Mouse (Mus musculus): ENCODE data around the gene Prss41. TPM values are rescaled to one million over a fixed set of nuclear protein-coding genes. Genes with fewer than 3 reads are reported as not detected.

The Prss41 gene
- polyA plus RNA-seq, 1 experiment, result 0.08 TPM

- H3K36me3 ChIP-seq (ENCODE audit: control insufficient read depth, insufficient read depth, low read length), result no peaks in the 10 kb centered on the region
- H3K4me1 ChIP-seq (ENCODE audit: control insufficient read depth, insufficient read depth, low read length), result no peaks in the 10 kb centered on the region
- H3K27me3 ChIP-seq (replicated peaks; ENCODE audit: control insufficient read depth, insufficient read depth, low read length), result 0 out of 2 replicates have a peak, but pooled peaks cover 2% of the 10 kb centered on the region
- 56% methylated on average over 23 of the region's 23 CpGs for WGBS
- H3K27ac ChIP-seq (ENCODE audit: insufficient read depth, low read depth, low read length), result no peak overlapping the region
- DNase-seq, result no peak
- TF ChIP-seq CTCF (conservative IDR thresholded peaks at IDR 0.05; ENCODE audit: insufficient read depth, insufficient read length, low read depth, low read length) (0 out of 2 replicates have a peak, but pooled peaks have one; percentile 14), POLR2A (IDR thresholded peaks at IDR 0.05; ENCODE audit: low read depth, low read length) (no peak)
- no peak overlapping the region for H3K4me3 ChIP-seq (ENCODE audit: insufficient read depth, low read depth, low read length)
Observed at GRCm38 (mm10) chr17:23843141-23843811, 696 bp downstream of the Prss41 start.

DNA sequence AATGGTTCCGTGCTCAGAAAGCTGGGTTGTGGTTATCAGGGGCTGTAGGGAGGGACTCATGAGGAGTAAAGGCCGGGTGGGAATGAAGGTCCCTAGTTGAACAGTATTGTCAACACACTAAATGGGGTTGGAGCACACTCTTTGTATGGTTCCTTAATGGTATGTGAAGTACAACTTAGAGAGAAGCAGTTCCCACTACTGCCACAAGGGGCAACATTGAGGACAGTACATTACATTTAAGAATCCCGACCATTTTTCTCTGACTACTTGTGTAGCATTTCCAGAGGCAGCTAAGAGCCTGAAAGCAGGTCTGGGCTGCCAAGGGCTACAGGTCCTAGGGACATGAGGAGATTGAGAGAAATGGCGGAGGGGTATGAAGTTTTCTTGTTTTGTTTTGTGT, 2.8 kb downstream of the Prss41 start:
- peak; percentile 45 for TF ChIP-seq CTCF (conservative IDR thresholded peaks at IDR 0.05; ENCODE audit: insufficient read depth, insufficient read length, low read depth, low read length)
- TF ChIP-seq POLR2A (IDR thresholded peaks at IDR 0.05; ENCODE audit: low read depth, low read length), result no peak
- peak; percentile 72 for DNase-seq
- Histone ChIP-seq H3K27me3 (replicated peaks; ENCODE audit: control insufficient read depth, insufficient read depth, low read length) (0 out of 2 replicates have a peak, but pooled peaks cover 2% of the 10 kb centered on the region), H3K4me3 (ENCODE audit: insufficient read depth, low read depth, low read length) (no peak overlapping the region), H3K4me1 (ENCODE audit: control insufficient read depth, insufficient read depth, low read length) (no peaks in the 10 kb centered on the region), H3K27ac (ENCODE audit: insufficient read depth, low read depth, low read length) (no peak overlapping the region), H3K36me3 (ENCODE audit: control insufficient read depth, insufficient read depth, low read length) (no peaks in the 10 kb centered on the region)
- 35% methylated on average over 4 of the region's 4 CpGs for WGBS

GRCm38 (mm10) chr17:23836006-23836575, 7.9 kb downstream of the Prss41 start, which contains the start of gene Prss33:
Gene Prss33 (minus strand): TSS chr17:23836056.
- Histone ChIP-seq H3K27me3 (replicated peaks; ENCODE audit: control insufficient read depth, insufficient read depth, low read length) (no peaks in the 10 kb centered on the region), H3K4me1 (ENCODE audit: control insufficient read depth, insufficient read depth, low read length) (no peaks in the 10 kb centered on the region), H3K27ac (ENCODE audit: insufficient read depth, low read depth, low read length) (no peak within 1 kb of the TSS), H3K36me3 (ENCODE audit: control insufficient read depth, insufficient read depth, low read length) (no peaks in the 10 kb centered on the region), H3K4me3 (ENCODE audit: insufficient read depth, low read depth, low read length) (no peak within 1 kb of the TSS)
- no peak for TF ChIP-seq CTCF (conservative IDR thresholded peaks at IDR 0.05; ENCODE audit: insufficient read depth, insufficient read length, low read depth, low read length)
- no peak for TF ChIP-seq POLR2A (IDR thresholded peaks at IDR 0.05; ENCODE audit: low read depth, low read length)
- DNase-seq, result no peak
- 85% methylated on average over 8 of the region's 8 CpGs for WGBS

DNA sequence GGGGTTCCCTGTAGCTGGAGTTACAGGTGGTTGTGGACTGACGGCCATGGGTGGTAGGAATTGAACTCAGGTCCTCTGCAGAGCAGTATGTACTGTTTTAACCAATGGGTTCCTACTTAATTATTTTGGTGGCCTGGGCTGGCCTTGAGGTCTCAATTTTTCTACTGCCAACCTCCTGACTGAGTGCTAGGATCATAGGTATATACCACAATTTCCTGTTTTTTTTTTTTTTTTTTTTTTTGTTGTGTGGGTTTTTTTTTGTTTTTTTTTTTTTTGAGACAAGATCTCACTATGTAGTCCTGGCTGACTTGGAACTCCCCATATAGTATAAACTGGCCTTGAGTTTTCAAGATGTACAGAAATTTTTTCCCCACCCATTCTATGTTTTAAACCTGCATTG, 12.8 kb downstream of the Prss41 start:
- TF ChIP-seq CTCF (conservative IDR thresholded peaks at IDR 0.05; ENCODE audit: insufficient read depth, insufficient read length, low read depth, low read length) (no peak), POLR2A (IDR thresholded peaks at IDR 0.05; ENCODE audit: low read depth, low read length) (no peak)
- no peaks in the 10 kb centered on the region for H3K27me3 ChIP-seq (replicated peaks; ENCODE audit: control insufficient read depth, insufficient read depth, low read length)
- no peak for DNase-seq
- H3K4me3 ChIP-seq (ENCODE audit: insufficient read depth, low read depth, low read length), result no peak overlapping the region
- H3K27ac ChIP-seq (ENCODE audit: insufficient read depth, low read depth, low read length), result no peak overlapping the region
- H3K36me3 ChIP-seq (ENCODE audit: control insufficient read depth, insufficient read depth, low read length), result no peaks in the 10 kb centered on the region
- H3K4me1 ChIP-seq (ENCODE audit: control insufficient read depth, insufficient read depth, low read length), result peaks cover 3% of the 10 kb centered on the region; the same call in 1 of the 2 replicates
- 100% methylated on average over 1 of the region's 1 CpGs for WGBS

DNA sequence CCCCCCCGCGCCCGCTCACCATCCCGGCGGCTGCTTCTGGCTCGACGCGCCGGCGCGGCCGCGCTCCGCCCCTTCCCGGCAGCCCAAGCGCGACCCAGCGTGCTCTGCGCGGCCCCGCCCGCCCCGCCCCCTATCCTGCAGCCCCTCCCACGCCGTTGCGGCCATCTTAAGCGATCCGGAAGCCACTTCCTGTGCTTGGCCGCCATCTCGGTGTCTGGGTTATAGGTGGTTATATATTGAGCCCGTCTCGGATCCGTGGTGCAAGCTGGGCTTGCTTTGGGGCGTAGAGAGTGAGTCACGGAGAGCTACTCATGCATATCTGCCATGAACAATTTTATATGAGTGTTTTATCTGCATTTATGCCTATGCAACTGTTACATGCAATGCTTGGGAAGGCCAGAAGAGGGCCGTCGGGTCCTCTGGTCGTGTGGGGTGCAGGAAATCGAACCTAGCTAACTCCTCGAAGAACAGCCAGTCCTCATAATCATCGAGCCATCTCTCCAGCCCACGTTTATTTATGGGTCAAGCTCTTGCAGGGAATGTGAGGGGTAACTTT, 14.8 kb downstream of the Prss41 start, which contains the start of gene Elob:
Gene Elob, minus strand, starts transcription at position 73 of the 556 bp plus-strand sequence.
- Histone ChIP-seq H3K27me3 (replicated peaks; ENCODE audit: control insufficient read depth, insufficient read depth, low read length) (no peaks in the 10 kb centered on the region), H3K4me3 (ENCODE audit: insufficient read depth, low read depth, low read length) (peak within 1 kb of the TSS; percentile 78), H3K36me3 (ENCODE audit: control insufficient read depth, insufficient read depth, low read length) (no peaks in the 10 kb centered on the region), H3K27ac (ENCODE audit: insufficient read depth, low read depth, low read length) (peak within 1 kb of the TSS; percentile 96), H3K4me1 (ENCODE audit: control insufficient read depth, insufficient read depth, low read length) (peaks cover 3% of the 10 kb centered on the region; the same call in 1 of the 2 replicates)
- DNase-seq, result peak; percentile 92
- peak; percentile 63 for TF ChIP-seq CTCF (conservative IDR thresholded peaks at IDR 0.05; ENCODE audit: insufficient read depth, insufficient read length, low read depth, low read length)
- TF ChIP-seq POLR2A (IDR thresholded peaks at IDR 0.05; ENCODE audit: low read depth, low read length), result peak; percentile 30
- under 1% methylated on average over 37 of the region's 42 CpGs for WGBS

GRCm38 (mm10) chr17:23828271-23829001, 15.5 kb downstream of the Prss41 start:
- WGBS, result under 1% methylated on average over 47 of the region's 47 CpGs
- peak overlapping the region; percentile 71 for H3K4me3 ChIP-seq (ENCODE audit: insufficient read depth, low read depth, low read length)
- DNase-seq, result peak; percentile 25
- no peaks in the 10 kb centered on the region; the same call in 1 of the 2 replicates for H3K36me3 ChIP-seq (ENCODE audit: control insufficient read depth, insufficient read depth, low read length)
- TF ChIP-seq CTCF (conservative IDR thresholded peaks at IDR 0.05; ENCODE audit: insufficient read depth, insufficient read length, low read depth, low read length) (no peak), POLR2A (IDR thresholded peaks at IDR 0.05; ENCODE audit: low read depth, low read length) (no peak)
- no peaks in the 10 kb centered on the region for H3K27me3 ChIP-seq (replicated peaks; ENCODE audit: control insufficient read depth, insufficient read depth, low read length)
- peaks cover 3% of the 10 kb centered on the region; the same call in 1 of the 2 replicates for H3K4me1 ChIP-seq (ENCODE audit: control insufficient read depth, insufficient read depth, low read length)
- peak overlapping the region; percentile 4; the same call in 1 of the 2 replicates for H3K27ac ChIP-seq (ENCODE audit: insufficient read depth, low read depth, low read length)
